Mouse (Mus musculus): ENCODE results near the gene Rap2b.

Gene Rap2b

DNA sequence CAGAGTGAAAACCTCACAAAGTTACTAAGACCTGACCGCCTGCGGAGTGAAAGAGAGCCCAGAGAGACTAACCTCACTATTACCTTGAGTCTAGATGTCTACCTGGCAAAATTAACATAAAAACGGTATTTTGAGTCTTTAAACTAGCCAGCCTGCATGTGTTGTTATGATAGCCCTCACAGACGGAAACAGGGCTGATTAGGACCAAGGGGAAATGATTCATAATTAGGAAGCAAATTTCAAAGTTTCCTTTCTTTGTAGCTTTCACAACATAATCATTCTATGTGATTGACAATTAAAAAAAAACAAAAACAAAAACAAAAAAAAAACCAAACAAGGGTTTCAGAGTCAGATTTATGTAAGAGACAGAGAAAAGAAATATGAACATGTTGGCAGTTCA lies 24.9 kb downstream of the Rap2b start:
- DNase-seq (ENCODE audit: low spot score in 2 of 2), result no peak

DNA sequence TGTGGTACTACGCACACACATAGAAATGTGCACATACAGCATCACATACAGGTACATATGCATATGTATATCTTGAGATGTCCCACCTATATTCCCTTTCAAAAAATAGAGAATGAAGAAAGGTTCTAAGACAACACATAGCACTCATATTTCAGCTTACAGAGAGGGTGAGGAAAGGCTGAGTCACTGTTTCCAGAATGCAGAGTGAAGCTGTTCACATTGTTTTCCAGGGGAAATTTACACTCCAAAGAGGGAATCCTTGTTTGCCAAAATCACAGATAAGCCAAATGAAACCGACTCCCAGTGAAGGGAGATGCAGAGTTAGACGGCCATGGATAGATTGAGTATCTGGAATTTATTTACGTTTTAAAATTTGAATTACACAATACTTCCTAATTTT lies 30.1 kb downstream of the Rap2b start:
- no peak for DNase-seq (ENCODE audit: low spot score in 2 of 2)

- DNase-seq (ENCODE audit: low spot score in 2 of 2), result no peak
Observed at GRCm38 (mm10) chr3:61392881-61393280, 31.4 kb downstream of the Rap2b start.

GRCm38 (mm10) chr3:61393520-61393919 lies 32.1 kb downstream of the Rap2b start:
- DNase-seq (ENCODE audit: low spot score in 2 of 2), result no peak

- no peak for DNase-seq (ENCODE audit: low spot score in 2 of 2)
Observed at GRCm38 (mm10) chr3:61395382-61395781, 33.9 kb downstream of the Rap2b start.

DNA sequence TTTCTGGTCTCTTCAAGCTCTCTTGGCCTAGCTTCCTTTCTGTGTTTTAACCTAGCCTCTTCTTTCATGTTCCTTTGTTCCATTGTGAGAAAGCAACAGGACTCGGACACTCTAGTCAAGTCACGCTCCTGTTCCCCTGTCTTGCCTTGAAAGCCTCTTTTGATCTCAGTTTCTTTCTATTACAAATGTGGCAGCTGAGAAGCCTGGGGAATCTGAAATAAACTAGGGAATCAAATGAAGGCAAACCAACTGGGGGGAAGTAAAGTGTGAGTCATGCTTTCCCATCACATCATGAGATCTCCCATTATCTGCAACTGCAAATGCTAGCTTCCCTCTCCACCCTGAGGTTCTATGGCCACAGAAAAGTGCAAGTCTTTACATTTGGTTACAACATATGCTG lies 35.3 kb downstream of the Rap2b start:
- no peak for DNase-seq (ENCODE audit: low spot score in 2 of 2)

DNA sequence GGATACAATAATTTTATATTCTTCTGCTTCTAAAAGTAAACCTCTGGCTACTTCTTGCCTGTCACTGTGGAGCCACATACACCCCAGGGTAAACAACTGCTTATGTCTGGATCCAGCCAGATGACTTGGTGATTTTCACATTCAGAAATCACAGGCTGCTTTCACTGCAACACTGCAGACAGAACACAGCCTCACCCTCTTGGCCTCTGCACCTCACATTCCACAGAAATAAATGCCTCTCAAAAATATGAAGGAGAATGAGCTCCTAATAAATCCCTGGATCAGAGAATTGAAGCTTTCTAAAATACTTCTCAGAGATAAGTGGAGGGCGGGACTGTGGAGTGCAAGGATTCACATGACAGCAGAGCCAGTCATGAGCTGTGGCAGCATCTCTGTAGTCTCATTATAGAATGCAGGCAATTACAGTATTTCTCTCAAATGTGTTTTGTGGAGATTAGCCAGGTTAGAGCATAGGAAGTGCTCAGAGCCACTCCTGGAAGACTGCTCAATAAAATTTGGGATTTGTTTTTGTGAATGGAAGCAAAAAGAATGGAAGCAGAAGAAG lies 39.5 kb downstream of the Rap2b start:
- no peak for DNase-seq (ENCODE audit: low spot score in 2 of 2)

GRCm38 (mm10) chr3:61406921-61407320 lies 45.5 kb downstream of the Rap2b start:
- no peak for DNase-seq (ENCODE audit: low spot score in 2 of 2)

- no peak for DNase-seq (ENCODE audit: low spot score in 2 of 2)
Observed at GRCm38 (mm10) chr3:61409683-61410082, 48.2 kb downstream of the Rap2b start.

DNA sequence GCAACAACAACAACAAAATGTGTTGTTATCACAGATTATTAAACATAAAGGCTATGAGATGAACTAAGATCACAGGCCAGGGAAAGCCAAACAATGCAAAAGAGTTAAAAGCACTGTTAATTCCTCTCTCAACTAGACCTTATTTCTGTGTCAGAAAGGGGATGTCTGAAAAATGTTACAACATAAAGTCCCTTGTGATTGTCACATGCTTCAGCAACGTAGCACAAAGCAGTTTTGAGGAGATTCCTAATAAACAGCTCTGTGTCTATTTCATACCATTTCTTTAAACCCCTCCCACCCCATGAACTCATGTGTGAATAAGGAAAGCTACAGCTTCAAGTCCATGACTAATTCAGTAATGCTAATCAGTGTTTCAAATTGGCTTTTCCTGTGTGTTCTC lies 54.4 kb downstream of the Rap2b start:
- no peak for DNase-seq (ENCODE audit: low spot score in 2 of 2)

Measured in frontal cortex, postnatal 36 days (tissue).